Mouse (Mus musculus): Measurements from ENCODE around the gene Plagl1. TPM values are rescaled to one million over a fixed set of nuclear protein-coding genes. Genes with fewer than 3 reads are reported as not detected.
A peak's percentile ranks its signal among the peaks of the same experiment; 100 is the strongest.

Gene Plagl1
- polyA plus RNA-seq, 1 experiment, result 144 TPM

DNA sequence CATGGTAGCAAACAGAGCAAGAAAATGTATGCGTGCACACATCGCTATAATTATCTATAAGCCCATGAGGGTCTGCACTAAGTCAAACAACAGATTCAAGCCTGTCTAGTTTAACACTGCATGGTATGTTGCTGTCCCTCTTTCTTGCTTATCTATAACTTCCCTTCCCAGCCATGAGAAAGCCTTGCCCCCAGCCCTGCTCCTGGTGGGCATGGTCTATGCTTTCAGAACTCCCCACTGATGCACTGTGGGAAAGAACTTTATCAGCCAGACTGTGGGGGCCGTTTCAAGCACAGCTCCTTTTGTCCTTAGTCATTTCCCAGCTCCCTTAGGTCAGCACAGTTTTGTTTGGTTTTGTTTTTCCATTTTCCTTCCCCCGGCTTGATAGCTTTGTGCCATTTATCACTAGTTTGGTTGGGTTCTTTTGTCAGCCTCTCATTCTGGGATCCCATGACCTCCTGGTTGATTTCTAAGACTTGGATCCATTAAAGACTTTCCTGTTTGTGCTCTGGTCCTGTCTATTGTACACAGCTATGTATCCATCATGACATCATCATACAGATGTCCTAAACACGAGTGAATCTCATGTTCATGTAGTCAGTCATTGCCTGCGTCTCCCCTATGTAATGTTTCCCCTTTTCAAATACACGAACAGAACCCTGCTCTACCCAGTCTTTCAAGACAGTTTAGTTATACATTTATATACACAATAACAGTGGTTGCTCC lies 16.7 kb downstream of the Plagl1 start:
- no peak overlapping the region for H3K27ac ChIP-seq (ENCODE audit: insufficient read depth, low read length)
- TF ChIP-seq POLR2A (IDR thresholded peaks at IDR 0.05; ENCODE audit: low read depth, low read length) (no peak), CTCF (IDR thresholded peaks at IDR 0.05; ENCODE audit: borderline replicate concordance, insufficient read depth, low read length) (no peak)
- no peaks in the 10 kb centered on the region for H3K4me1 ChIP-seq (ENCODE audit: control insufficient read depth, insufficient read depth, low read length)

GRCm38 (mm10) chr10:13082459-13082858 lies 22.2 kb downstream of the Plagl1 start:
- Histone ChIP-seq H3K27ac (ENCODE audit: insufficient read depth, low read length) (no peak overlapping the region), H3K4me3 (ENCODE audit: insufficient read depth, low read length) (no peak overlapping the region), H3K4me1 (ENCODE audit: control insufficient read depth, insufficient read depth, low read length) (no peaks in the 10 kb centered on the region)
- TF ChIP-seq POLR2A (IDR thresholded peaks at IDR 0.05; ENCODE audit: low read depth, low read length) (no peak), CTCF (IDR thresholded peaks at IDR 0.05; ENCODE audit: borderline replicate concordance, insufficient read depth, low read length) (no peak)

More for the DNA sequence above, 16.7 kb downstream of the Plagl1 start:
- H3K4me3 ChIP-seq (ENCODE audit: insufficient read depth, low read length), result no peak overlapping the region

DNA sequence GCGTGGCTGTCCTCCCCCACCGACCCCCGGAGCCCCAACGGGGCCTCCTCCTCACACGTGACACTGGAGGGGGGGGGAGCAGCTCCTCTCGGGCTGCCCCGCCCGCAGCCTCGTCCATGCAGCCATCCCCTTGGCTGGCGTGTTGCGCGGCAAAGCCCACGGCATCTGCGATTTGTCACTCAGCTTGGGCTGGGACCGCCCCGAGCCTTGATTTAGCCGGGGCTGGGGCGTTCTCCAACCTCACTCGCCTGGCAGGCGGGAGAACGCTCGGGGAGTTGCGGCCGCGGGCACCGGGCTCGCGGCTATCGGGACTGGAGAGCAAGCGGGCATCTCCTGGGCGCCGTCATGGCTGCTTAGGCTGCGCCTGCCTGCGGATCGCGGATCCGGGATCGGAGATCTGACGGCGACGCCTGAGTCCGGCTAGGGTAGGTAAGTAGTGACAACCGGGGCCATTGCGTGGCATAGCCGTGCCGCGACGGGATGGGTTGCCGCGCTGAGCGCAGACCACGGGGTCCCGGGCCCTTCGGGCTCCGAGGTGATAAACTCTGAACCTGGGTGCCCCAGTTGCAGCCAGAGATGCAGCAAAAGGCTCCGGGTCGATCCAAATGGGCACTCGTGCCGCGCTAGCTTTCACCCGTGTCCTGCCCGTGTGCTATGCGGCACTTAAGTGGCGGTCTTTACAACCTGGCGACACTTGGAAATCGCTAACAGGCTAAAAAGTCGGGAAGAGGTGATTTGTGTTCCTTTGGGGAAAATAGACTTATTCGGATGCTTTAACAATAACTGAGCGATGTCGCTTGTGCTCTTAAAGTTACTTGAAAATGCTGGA lies 30.5 kb downstream of the Plagl1 start:
- H3K4me1 ChIP-seq (ENCODE audit: control insufficient read depth, insufficient read depth, low read length), result no peaks in the 10 kb centered on the region
- TF ChIP-seq CTCF (IDR thresholded peaks at IDR 0.05; ENCODE audit: borderline replicate concordance, insufficient read depth, low read length) (no peak), POLR2A (IDR thresholded peaks at IDR 0.05; ENCODE audit: low read depth, low read length) (peak; percentile 96)
- H3K4me3 ChIP-seq (ENCODE audit: insufficient read depth, low read length), result peak overlapping the region; percentile 67
- H3K27ac ChIP-seq (ENCODE audit: insufficient read depth, low read length), result no peak overlapping the region

GRCm38 (mm10) chr10:13092996-13093395 lies 32.7 kb downstream of the Plagl1 start:
- TF ChIP-seq POLR2A (IDR thresholded peaks at IDR 0.05; ENCODE audit: low read depth, low read length) (no peak), CTCF (IDR thresholded peaks at IDR 0.05; ENCODE audit: borderline replicate concordance, insufficient read depth, low read length) (no peak)
- H3K27ac ChIP-seq (ENCODE audit: insufficient read depth, low read length), result no peak overlapping the region
- no peak overlapping the region for H3K4me3 ChIP-seq (ENCODE audit: insufficient read depth, low read length)
- no peaks in the 10 kb centered on the region for H3K4me1 ChIP-seq (ENCODE audit: control insufficient read depth, insufficient read depth, low read length)

DNA sequence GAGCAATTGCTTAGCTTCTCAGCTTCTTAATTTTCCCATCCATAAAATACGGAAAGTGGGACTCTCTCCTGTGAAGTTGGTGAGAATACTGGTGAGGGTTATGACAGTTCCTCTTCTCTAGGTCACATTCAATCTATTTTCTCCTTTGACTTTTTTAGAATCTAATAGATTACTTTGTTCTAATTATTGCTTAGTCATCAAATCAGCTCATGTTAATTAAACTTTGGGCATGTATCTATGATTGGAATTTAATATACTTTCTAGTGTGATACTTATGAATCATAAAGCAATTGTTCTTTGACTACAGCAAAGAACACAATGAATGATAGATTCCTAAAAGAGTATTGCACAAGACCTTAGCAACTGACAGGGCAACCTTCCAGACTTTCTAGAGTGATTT lies 38.6 kb downstream of the Plagl1 start:
- Histone ChIP-seq H3K4me3 (ENCODE audit: insufficient read depth, low read length) (no peak overlapping the region), H3K27ac (ENCODE audit: insufficient read depth, low read length) (no peak overlapping the region), H3K4me1 (ENCODE audit: control insufficient read depth, insufficient read depth, low read length) (no peaks in the 10 kb centered on the region)
- TF ChIP-seq CTCF (IDR thresholded peaks at IDR 0.05; ENCODE audit: borderline replicate concordance, insufficient read depth, low read length) (no peak), POLR2A (IDR thresholded peaks at IDR 0.05; ENCODE audit: low read depth, low read length) (no peak)

- Histone ChIP-seq H3K4me3 (ENCODE audit: insufficient read depth, low read length) (no peak overlapping the region), H3K27ac (ENCODE audit: insufficient read depth, low read length) (no peak overlapping the region), H3K4me1 (ENCODE audit: control insufficient read depth, insufficient read depth, low read length) (no peaks in the 10 kb centered on the region)
- TF ChIP-seq POLR2A (IDR thresholded peaks at IDR 0.05; ENCODE audit: low read depth, low read length), result no peak
- no peak for TF ChIP-seq CTCF (IDR thresholded peaks at IDR 0.05; ENCODE audit: borderline replicate concordance, insufficient read depth, low read length)
Measured at GRCm38 (mm10) chr10:13100061-13100648, 39.9 kb downstream of the Plagl1 start.

DNA sequence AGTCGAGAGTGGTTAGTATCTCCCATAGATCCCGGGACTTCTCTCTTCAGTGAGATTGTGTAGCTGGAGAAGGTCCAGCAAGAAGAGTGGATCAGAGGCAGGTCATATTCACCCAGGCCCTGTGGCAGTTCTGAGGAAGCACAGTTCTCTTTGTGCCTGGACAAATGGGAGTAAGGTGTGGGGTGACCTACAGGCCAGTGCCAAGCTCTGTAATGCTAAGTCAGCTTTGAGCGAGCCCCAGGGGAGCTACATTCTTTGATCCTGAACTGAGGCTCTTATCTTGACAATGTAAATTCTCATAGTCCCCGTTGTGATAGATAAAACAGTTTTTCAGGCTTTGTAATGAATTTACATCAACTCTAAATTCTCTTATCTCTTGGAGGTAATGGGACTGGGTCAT lies 42.1 kb downstream of the Plagl1 start:
- Histone ChIP-seq H3K4me3 (ENCODE audit: insufficient read depth, low read length) (no peak overlapping the region), H3K4me1 (ENCODE audit: control insufficient read depth, insufficient read depth, low read length) (no peaks in the 10 kb centered on the region), H3K27ac (ENCODE audit: insufficient read depth, low read length) (no peak overlapping the region)
- TF ChIP-seq POLR2A (IDR thresholded peaks at IDR 0.05; ENCODE audit: low read depth, low read length), result no peak
- TF ChIP-seq CTCF (IDR thresholded peaks at IDR 0.05; ENCODE audit: borderline replicate concordance, insufficient read depth, low read length), result no peak

DNA sequence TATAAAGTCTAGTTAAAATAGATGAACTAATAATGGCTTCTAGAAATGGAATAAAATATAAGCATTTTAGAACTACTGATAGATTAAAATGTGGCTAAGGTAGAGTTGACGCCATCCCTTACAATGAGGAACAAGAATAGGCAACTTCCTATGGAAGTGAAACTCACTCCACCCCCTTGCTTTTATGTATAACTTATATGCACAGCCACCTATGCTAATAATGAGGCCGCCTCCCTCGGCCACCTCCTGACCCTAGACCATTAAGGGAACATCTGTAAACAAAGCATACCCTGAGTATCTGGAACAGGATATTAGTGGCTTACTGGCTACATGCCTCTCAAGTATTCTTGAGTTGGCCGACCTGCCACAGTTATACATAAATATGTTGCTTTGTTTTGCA lies 43.5 kb downstream of the Plagl1 start:
- Histone ChIP-seq H3K4me3 (ENCODE audit: insufficient read depth, low read length) (no peak overlapping the region), H3K27ac (ENCODE audit: insufficient read depth, low read length) (no peak overlapping the region), H3K4me1 (ENCODE audit: control insufficient read depth, insufficient read depth, low read length) (no peaks in the 10 kb centered on the region)
- no peak for TF ChIP-seq POLR2A (IDR thresholded peaks at IDR 0.05; ENCODE audit: low read depth, low read length)
- no peak for TF ChIP-seq CTCF (IDR thresholded peaks at IDR 0.05; ENCODE audit: borderline replicate concordance, insufficient read depth, low read length)

DNA sequence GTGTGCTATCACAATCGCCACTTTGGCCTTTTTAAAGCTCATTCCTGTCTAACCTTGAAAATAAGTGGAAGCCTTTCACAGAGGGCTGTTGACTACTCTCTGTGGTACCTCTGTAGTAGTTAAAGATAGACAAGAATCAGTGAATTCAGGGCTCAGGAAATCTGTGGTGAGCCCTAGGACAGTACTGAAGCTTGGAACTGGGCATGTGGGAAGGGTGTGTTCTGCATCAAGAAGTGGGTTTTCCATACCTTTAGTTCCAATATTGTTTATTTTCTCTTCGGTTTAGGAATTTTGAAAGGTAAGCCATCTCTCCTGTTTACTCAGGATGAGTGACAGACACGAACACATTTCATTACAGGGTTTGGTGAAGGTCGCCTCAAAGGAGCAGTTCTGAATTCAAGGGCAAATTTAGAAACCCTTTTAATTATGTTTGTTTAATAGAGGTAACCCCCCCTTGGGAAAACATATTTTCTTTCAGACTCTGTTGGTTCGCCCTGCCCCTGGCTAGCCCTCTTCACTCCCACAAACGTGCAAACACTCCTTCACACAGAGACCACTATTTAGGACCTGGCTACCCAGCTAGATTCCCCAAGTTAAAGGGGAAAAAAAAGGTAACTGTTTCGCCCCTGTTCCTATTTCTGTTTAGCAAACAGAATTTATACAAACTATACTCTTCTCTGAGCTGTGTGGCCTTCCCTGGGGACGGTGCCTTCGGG lies 46.8 kb downstream of the Plagl1 start:
- H3K27ac ChIP-seq (ENCODE audit: insufficient read depth, low read length), result no peak overlapping the region
- no peak overlapping the region for H3K4me3 ChIP-seq (ENCODE audit: insufficient read depth, low read length)

More for the DNA sequence above, 46.8 kb downstream of the Plagl1 start:
- TF ChIP-seq POLR2A (IDR thresholded peaks at IDR 0.05; ENCODE audit: low read depth, low read length) (no peak), CTCF (IDR thresholded peaks at IDR 0.05; ENCODE audit: borderline replicate concordance, insufficient read depth, low read length) (no peak)
- no peaks in the 10 kb centered on the region for H3K4me1 ChIP-seq (ENCODE audit: control insufficient read depth, insufficient read depth, low read length)
